Mouse (Mus musculus): ENCODE measurements around the gene Slc25a5.
"Not testable (repeated sequence)": the region's sequence is repeated elsewhere in the genome, so short reads cannot be mapped to it uniquely, and the experiment has no call there.

Gene Slc25a5

GRCm38 (mm10) chrX:36795424-36796162, at the start of gene Slc25a5:
Slc25a5 (plus strand) TSS chrX:36795651.
- peak; percentile 80 for DNase-seq (ENCODE audit: low read depth, low spot score)

GRCm38 (mm10) chrX:36746789-36747188, 48.7 kb upstream of the Slc25a5 start:
- DNase-seq (ENCODE audit: low read depth, low spot score), result no peak

- peak; percentile 45 for DNase-seq (ENCODE audit: low read depth, low spot score)
Observed at GRCm38 (mm10) chrX:36748573-36748972, 46.9 kb upstream of the Slc25a5 start.

DNA sequence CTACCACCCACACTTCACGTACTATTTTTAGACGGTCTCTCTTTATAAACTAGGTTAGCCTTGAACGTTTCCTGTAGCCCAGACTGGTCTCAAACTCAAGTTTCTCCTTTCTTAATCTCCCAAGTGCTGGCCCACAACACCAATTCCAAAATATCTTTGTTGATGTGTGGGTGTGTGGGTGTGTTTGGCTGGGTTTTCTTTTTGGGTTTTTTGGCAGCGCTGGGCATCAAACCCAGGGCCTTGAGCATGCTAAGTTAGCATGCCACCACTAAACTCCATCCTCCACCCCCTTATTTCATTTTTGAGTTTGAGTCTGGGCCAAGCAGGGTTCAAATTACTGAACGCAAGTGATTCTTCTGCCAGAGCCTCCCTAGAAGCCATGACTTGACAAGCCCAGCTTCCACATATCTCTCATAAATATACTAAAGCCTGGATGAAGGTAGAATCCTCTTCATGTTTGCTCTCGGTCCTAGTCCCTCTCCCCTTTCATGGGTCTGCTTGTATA, 46.1 kb upstream of the Slc25a5 start:
- peak; percentile 53 for DNase-seq (ENCODE audit: low read depth, low spot score)

GRCm38 (mm10) chrX:36750591-36750990, 44.9 kb upstream of the Slc25a5 start:
- DNase-seq (ENCODE audit: low read depth, low spot score), result no peak

GRCm38 (mm10) chrX:36752586-36752985, 42.9 kb upstream of the Slc25a5 start:
- peak; percentile 71 for DNase-seq (ENCODE audit: low read depth, low spot score)

DNA sequence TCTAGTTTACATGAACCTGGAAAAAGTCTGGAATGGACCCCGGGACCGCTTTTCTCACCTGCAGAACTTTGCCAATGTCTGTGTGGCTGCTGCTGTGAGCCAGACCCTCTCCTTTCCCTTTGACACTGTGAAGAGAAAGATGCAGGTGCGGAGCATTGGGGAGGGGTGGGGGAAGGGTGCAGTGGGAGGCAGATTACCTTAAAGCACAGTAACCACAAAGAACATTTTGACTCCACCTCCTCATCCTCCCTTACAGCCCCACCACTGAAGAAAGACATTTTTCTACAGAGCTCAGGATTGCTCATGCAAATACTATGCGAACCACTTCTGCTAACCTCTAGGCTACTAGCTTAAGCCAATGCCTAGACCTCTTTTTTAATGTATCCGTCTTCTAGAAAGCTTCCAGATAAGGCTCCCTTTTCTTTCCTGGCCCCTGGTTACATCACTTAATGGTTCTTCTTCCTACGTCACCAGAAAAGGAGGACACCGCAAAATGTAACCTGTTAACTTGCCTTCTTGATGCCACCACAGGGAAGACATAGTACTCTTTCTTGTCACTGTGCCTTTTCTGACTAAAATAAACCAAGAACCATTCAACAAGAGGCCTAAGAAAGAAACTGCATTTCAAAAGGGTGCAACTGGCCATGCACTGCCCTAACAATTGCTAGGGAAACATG, 37.5 kb upstream of the Slc25a5 start:
- DNase-seq (ENCODE audit: low read depth, low spot score), result peak; percentile 18

- DNase-seq (ENCODE audit: low read depth, low spot score), result peak; percentile 33
Observed at GRCm38 (mm10) chrX:36758566-36758965, 36.9 kb upstream of the Slc25a5 start.

GRCm38 (mm10) chrX:36760946-36761635, 34.4 kb upstream of the Slc25a5 start:
- peak; percentile 85 for DNase-seq (ENCODE audit: low read depth, low spot score)

GRCm38 (mm10) chrX:36762289-36762688, 33.2 kb upstream of the Slc25a5 start:
- no peak for DNase-seq (ENCODE audit: low read depth, low spot score)

GRCm38 (mm10) chrX:36762894-36763293, 32.6 kb upstream of the Slc25a5 start:
- no peak for DNase-seq (ENCODE audit: low read depth, low spot score)

- no peak for DNase-seq (ENCODE audit: low read depth, low spot score)
Observed at GRCm38 (mm10) chrX:36763298-36763933, 32.0 kb upstream of the Slc25a5 start.

- no peak for DNase-seq (ENCODE audit: low read depth, low spot score)
Observed at GRCm38 (mm10) chrX:36763934-36764317, 31.5 kb upstream of the Slc25a5 start.

- no peak for DNase-seq (ENCODE audit: low read depth, low spot score)
Observed at GRCm38 (mm10) chrX:36767386-36767785, 28.1 kb upstream of the Slc25a5 start.

GRCm38 (mm10) chrX:36772591-36772990, 22.9 kb upstream of the Slc25a5 start:
- no peak for DNase-seq (ENCODE audit: low read depth, low spot score)

DNA sequence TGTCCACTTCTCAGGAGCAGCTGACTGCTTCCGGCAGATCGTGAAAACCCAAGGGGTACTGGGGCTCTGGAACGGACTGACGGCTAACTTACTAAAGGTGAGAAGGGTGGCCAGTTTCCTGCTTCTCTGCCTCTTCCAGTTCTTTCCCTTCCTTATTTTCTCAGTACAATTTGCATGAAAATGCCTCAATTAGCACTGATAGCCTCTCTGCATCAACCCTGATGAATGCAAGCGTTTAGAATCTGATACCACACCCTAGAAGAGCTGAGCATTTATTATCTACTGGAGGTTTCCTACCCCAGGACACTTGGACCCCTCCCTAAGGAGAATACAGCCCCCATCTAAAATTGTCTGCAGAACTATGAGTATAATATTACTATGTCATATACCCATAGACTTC, 19.9 kb upstream of the Slc25a5 start:
- no peak for DNase-seq (ENCODE audit: low read depth, low spot score)

DNA sequence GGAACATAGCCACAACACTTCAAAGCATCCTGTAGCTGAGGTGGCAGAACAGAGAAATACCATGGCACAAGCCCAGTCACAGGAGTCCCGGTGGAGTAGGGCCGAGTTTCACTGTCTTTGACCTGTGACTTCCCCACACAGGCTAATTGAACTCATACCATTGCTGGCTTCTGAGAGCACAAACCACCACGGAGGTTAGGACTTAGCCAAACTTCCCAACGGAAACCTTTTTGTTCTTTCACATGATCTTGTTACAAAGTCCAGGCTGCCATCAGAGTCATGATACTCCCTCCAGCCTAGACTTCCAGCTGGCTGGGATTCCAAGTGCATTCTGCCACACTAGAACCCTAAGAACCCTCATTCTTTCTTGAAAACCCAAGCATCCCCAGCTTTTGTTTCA, 17.8 kb upstream of the Slc25a5 start:
- DNase-seq (ENCODE audit: low read depth, low spot score), result no peak

- no peak for DNase-seq (ENCODE audit: low read depth, low spot score)
Observed at GRCm38 (mm10) chrX:36789360-36789759, 6.1 kb upstream of the Slc25a5 start.

- no peak for DNase-seq (ENCODE audit: low read depth, low spot score)
Observed at GRCm38 (mm10) chrX:36794571-36794970, 880 bp upstream of the Slc25a5 start.

GRCm38 (mm10) chrX:36796163-36796581, 721 bp downstream of the Slc25a5 start:
- peak; percentile 77 for DNase-seq (ENCODE audit: low read depth, low spot score)

GRCm38 (mm10) chrX:36796734-36797133, 1.3 kb downstream of the Slc25a5 start:
- DNase-seq (ENCODE audit: low read depth, low spot score), result not testable (repeated sequence)

All from 3T3-L1 (cell line).